Mouse (Mus musculus): ENCODE data around the gene Coro6. TPM values are rescaled to one million over a fixed set of nuclear protein-coding genes. Genes with fewer than 3 reads are reported as not detected.

Coro6 gene
- polyA plus RNA-seq, 1 experiment from 2014 or later, result 0.06 TPM

DNA sequence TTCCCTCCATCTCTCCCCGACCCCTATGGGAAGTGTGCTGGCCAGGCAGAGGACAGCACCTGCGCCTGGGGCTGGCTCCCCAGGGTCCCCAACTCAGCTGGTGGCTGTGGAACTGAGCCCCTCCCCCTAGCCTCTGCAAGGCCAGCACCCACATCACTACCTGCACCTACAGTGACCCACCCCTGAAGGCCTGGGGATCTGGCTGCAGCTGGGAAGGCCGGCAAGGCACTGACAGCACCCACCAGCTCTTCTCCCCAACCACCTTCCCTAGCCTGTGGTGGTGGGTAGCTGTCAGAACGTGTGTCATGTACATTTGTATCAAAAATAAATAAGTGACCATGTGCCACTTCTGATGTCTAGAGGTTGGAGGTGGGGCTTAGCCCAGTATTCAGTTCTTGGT, 45.2 kb downstream of the Coro6 start:
- Histone ChIP-seq H3K9ac (no peak overlapping the region), H3K9me3 (no peaks in the 10 kb centered on the region), H3K4me3 (replicated peaks) (no peak overlapping the region), H3K27me3 (replicated peaks) (no peaks in the 10 kb centered on the region), H3K4me2 (replicated peaks) (no peak overlapping the region), H3K36me3 (peaks cover 46% of the 10 kb centered on the region), H3K4me1 (replicated peaks) (peaks cover 28% of the 10 kb centered on the region), H3K27ac (no peak overlapping the region)
- no peak for ATAC-seq
- 77% methylated on average over 4 of the region's 4 CpGs for WGBS

DNA sequence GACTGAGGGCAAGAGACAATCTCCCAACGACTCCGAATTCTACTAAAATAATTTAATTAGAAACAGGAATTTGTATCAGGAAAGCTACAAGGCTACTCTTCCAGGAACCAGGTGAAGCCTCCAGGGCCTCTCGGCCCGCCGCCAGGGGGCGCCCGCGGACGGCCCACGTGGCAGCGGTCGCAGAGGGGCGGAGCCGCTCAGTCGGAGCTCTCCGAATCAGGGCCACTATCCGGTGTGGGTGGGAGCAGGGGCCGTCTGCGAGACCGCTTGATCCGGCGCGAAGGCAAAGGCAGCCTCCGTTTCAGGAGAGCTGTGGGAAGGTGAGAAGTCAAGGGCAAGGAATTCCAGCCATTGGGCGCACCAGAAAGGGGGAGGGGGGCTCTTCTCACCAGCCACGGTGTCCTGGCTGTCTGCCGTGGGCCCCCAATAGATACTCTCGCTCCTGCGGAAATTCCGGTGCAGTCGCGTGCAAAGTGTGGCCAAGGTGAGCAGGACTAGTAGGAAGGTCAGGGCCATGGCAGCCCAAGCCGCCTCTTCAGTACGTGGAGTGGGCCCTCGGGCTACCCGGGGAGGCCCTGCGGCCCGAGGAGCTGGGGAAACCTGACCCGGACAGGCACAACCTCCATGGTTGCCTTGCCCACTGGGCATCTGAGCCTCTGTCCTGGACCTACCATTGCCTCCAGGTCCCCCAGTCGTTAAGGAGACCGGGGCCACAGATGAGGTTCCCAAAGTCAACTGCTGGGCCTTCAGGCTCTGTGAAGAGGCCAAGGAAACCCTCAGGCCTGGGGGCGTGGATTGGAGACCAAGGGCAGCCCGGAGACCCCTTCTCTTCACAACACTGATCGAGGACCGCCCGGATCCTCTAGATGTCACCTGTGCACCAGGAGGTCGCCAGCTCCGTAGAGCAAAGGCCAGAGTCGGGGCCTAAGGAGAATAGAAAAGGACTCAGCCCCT, 46.1 kb downstream of the Coro6 start:
- ATAC-seq, result peak; percentile 33
- Histone ChIP-seq H3K4me3 (replicated peaks) (peak overlapping the region; percentile 32), H3K27ac (no peak overlapping the region), H3K4me1 (replicated peaks) (peaks cover 29% of the 10 kb centered on the region), H3K36me3 (peaks cover 39% of the 10 kb centered on the region), H3K4me2 (replicated peaks) (peak overlapping the region; percentile 78), H3K9me3 (no peaks in the 10 kb centered on the region), H3K27me3 (replicated peaks) (no peaks in the 10 kb centered on the region), H3K9ac (peak overlapping the region; percentile 39)
- WGBS, result 21% methylated on average over 49 of the region's 49 CpGs

DNA sequence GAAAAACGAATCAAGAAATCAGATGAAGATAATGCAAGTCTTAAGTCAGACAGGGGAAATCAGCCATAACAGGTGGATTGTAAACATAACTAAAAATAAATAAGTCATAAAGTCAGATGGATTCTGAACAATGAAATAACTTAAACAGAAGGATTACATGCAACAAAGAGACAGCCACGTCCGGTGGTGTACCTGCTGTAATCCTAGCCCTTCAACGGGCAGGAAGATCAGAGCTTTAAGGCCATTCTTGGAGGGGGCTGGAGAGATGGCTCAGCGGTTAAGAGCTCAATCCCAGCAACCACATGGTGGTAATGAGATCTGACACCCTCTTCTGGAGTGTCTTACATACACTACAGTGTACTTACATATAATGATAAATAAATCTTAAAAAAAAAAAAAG, 49.1 kb downstream of the Coro6 start:
- H3K36me3 ChIP-seq, result peaks cover 12% of the 10 kb centered on the region
- H3K27ac ChIP-seq, result no peak overlapping the region
- no peak for ATAC-seq
- no peak overlapping the region for H3K4me3 ChIP-seq (replicated peaks)
- H3K4me2 ChIP-seq (replicated peaks), result no peak overlapping the region
- H3K9me3 ChIP-seq, result no peaks in the 10 kb centered on the region
- 64% methylated on average over 5 of the region's 5 CpGs for WGBS
- no peak overlapping the region for H3K9ac ChIP-seq
- H3K4me1 ChIP-seq (replicated peaks), result peaks cover 47% of the 10 kb centered on the region
- H3K27me3 ChIP-seq (replicated peaks), result peaks cover 8% of the 10 kb centered on the region; the same call in 1 of the 2 replicates

DNA sequence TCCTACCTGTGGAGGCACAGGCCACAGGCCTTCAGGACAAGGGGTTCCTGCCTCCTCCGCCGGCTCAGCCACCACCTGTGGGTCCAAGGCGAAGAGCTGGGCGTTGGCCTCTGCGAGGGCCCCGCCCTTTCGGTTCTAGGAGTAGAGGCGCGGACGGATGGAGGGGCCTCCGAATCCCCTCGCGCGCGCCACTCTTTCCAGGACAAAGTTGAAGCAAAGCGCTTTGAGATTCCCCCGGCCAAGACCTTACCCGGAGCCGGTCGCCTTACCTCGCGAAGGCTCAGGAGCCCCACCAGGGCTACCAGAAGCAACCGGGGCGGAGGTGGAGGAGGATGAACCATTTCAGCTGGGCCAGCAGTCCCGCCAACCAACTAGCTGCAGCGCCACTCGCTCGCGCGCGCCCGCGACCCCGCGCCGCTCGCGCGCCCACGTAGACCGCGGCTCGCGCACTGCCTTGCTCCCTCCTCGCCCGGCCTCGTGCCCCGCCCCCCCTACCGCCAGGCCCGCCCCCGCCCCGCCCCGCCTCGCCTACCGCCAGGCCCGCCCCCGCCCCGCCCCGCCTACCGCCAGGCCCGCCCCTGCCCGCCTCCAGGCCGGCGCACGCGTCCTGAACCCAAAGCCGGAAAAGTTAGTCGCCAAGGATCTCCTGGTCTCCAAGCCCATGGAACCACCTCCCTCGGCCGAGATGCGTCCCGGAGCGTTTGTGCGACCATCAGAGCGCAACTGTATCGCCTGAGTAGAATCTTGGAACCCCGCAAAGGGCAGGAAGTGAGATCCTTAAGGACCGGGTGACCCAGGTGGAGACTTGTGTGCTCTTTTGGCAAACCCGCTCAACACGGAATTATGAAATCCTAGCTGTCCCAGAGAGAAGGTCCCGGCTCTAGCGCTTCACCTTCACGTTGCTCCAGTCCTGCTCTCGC, 50.9 kb downstream of the Coro6 start:
- under 1% methylated on average over 71 of the region's 84 CpGs for WGBS
- Histone ChIP-seq H3K36me3 (no peaks in the 10 kb centered on the region), H3K27ac (peak overlapping the region; percentile 79), H3K4me2 (replicated peaks) (peak overlapping the region; percentile 98), H3K4me1 (replicated peaks) (peaks cover 34% of the 10 kb centered on the region), H3K4me3 (replicated peaks) (peak overlapping the region; percentile 67), H3K9ac (peak overlapping the region; percentile 74), H3K27me3 (replicated peaks) (peaks cover 8% of the 10 kb centered on the region; the same call in 1 of the 2 replicates), H3K9me3 (no peaks in the 10 kb centered on the region)
- peak; percentile 80 for ATAC-seq

DNA sequence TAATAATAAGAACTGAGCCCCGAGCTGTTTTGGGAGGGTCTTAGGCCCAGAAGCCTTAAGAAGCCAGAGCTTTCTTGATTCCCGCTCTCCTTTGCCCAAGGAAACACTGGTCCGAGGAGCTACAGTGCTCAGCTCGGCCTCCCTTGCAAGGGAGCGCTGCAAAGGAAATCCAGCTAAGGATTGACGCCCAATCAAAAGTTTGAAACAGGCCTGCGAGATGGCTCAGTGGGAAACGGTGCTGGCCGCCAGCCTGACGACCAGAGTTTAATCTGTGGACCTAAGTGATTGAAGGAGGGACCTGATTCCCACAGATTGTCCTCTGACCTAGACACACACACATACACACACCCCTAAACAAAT, 51.6 kb downstream of the Coro6 start:
- Histone ChIP-seq H3K4me3 (replicated peaks) (peak overlapping the region; percentile 67), H3K4me2 (replicated peaks) (peak overlapping the region; percentile 98), H3K27ac (peak overlapping the region; percentile 45; the same call in 1 of the 2 replicates), H3K9ac (peak overlapping the region; percentile 48), H3K27me3 (replicated peaks) (peaks cover 8% of the 10 kb centered on the region; the same call in 1 of the 2 replicates), H3K9me3 (no peaks in the 10 kb centered on the region), H3K4me1 (replicated peaks) (peaks cover 30% of the 10 kb centered on the region), H3K36me3 (no peaks in the 10 kb centered on the region)
- 0 out of 2 replicates have a peak, but pooled peaks have one; percentile 1 for ATAC-seq
- 15% methylated on average over 10 of the region's 10 CpGs for WGBS

DNA sequence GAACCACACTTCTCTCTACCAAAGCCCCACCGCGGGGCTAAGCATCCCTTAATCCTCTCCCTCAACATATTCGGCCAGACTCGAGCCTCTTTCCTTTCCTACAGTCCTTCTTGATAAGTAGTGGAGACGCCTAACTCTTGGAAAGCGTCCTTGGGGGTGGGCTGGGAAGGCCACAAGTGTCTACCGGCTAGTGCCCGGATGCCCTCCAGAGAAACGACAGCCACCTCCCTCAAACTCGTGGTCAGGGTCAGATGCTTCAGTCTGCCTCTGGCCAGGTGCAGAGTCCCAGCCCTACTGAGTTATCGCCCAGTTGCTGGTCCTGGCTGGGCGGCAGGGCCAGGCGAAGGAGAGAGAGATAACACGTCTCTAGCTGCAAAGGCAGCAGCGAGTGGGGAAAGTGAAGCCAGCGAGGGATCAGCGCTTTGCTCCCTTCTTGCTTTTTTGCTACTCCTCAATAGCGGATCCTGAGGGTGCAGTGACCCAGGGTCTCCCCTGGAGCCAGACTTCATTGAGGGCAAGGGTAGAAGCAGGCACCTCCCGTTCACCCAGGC, 52.1 kb downstream of the Coro6 start:
- Histone ChIP-seq H3K36me3 (no peaks in the 10 kb centered on the region), H3K4me2 (replicated peaks) (peak overlapping the region; percentile 98), H3K9me3 (no peaks in the 10 kb centered on the region), H3K9ac (peak overlapping the region; percentile 62; the same call in 1 of the 2 replicates), H3K4me1 (replicated peaks) (peaks cover 30% of the 10 kb centered on the region), H3K4me3 (replicated peaks) (peak overlapping the region; percentile 51), H3K27ac (peak overlapping the region; percentile 29; the same call in 1 of the 2 replicates), H3K27me3 (replicated peaks) (peaks cover 8% of the 10 kb centered on the region; the same call in 1 of the 2 replicates)
- ATAC-seq, result no peak
- 16% methylated on average over 19 of the region's 19 CpGs for WGBS

DNA sequence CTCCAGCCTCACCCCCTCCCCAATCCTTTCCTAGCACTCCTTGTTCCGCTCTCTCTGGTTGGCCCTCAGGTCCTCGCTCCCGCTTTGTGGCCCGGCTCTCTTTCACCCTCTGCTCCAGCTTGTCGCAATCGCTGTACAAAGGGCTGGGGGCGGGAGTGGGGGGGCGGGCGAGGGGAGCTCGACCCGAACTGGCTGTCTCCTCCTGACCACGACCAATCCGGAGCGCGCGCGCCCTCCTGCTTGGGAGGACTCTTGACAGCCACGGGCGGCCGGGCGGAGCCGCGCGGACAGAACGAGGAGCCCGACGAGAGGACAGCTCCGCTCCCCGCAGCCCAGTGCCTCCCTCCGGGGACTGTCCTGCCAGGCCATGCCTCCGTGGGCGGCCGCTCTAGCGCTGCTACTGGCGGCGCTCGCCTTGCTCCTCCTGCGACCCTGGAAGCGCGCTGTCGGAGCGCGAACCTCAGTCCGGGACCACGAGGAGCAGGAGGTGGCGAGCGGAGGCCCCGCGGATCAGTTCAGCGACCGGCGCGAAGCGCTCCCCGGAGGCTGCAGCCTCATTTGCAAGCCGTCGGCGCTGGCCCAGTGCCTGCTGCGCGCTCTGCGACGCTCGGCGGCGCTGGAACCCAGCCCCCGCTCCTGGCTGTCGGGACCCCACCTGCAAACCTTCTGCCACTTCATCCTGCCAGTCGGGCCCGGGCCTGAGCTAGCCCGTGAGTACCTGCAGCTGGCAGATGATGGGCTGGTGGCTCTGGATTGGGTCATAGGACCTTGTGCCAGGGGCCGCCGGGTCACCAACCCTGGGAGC, 52.8 kb downstream of the Coro6 start, which contains the start of gene Abhd15:
TSS of gene Abhd15 (plus strand) at position 290 of the 805 bp plus-strand sequence.
- H3K4me2 ChIP-seq (replicated peaks), result peak within 1 kb of the TSS; percentile 98
- H3K36me3 ChIP-seq, result no peaks in the 10 kb centered on the region
- under 1% methylated on average over 72 of the region's 72 CpGs for WGBS
- H3K9me3 ChIP-seq, result no peaks in the 10 kb centered on the region
- peaks cover 30% of the 10 kb centered on the region for H3K4me1 ChIP-seq (replicated peaks)
- peak within 1 kb of the TSS; percentile 29 for H3K27ac ChIP-seq
- ATAC-seq, result peak; percentile 50
- peak within 1 kb of the TSS; percentile 62 for H3K9ac ChIP-seq
- peak within 1 kb of the TSS; percentile 51 for H3K4me3 ChIP-seq (replicated peaks)
- peaks cover 8% of the 10 kb centered on the region; the same call in 1 of the 2 replicates for H3K27me3 ChIP-seq (replicated peaks)

DNA sequence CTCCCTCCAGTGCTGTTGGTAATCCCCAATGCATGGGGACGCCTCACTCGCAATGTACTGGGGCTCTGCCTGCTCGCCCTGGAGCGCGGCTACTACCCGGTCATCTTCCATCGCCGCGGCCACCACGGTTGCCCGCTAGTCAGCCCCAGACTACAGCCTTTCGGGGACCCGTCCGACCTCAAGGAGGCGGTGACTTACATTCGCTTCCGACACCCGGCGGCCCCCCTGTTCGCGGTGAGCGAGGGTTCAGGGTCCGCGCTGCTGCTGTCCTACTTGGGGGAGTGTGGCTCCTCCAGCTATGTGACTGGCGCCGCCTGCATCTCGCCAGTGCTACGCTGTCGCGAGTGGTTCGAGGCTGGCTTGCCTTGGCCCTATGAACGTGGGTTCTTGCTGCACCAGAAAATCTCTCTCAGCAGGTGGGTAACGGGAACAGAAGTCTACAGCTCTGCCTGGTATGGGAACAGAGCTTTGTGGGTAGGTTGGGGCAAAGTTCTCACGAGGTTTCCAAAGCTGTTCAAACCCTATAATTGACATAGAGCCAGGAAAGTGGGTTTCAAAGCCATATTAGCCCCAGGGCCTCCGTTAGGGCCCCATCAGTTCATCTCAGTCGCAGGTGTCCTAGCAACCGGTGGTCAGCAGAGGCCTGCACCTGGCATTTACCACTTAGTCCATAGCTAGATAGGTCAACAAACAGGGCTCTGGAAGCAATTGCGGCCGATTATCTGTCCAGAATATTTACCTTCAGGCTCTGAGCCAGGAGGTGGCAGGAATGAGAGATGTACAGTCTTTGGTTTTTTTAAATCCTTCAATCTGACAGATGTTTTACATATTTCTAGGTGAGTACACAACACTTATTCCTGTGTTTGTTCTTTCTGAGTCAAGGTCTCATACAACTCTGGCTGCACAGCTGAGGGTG, 53.7 kb downstream of the Coro6 start, which contains the start of gene Trp53i13:
TSS of gene Trp53i13 (minus strand) at position 344 of the 916 bp plus-strand sequence.
- peak within 1 kb of the TSS; percentile 62 for H3K9ac ChIP-seq
- H3K4me2 ChIP-seq (replicated peaks), result peak within 1 kb of the TSS; percentile 98
- peaks cover 8% of the 10 kb centered on the region; the same call in 1 of the 2 replicates for H3K27me3 ChIP-seq (replicated peaks)
- H3K9me3 ChIP-seq, result no peaks in the 10 kb centered on the region
- no peak for ATAC-seq
- H3K36me3 ChIP-seq, result no peaks in the 10 kb centered on the region
- 9% methylated on average over 39 of the region's 39 CpGs for WGBS
- peaks cover 30% of the 10 kb centered on the region for H3K4me1 ChIP-seq (replicated peaks)
- H3K27ac ChIP-seq, result peak within 1 kb of the TSS; percentile 29; the same call in 1 of the 2 replicates
- peak within 1 kb of the TSS; percentile 51 for H3K4me3 ChIP-seq (replicated peaks)

DNA sequence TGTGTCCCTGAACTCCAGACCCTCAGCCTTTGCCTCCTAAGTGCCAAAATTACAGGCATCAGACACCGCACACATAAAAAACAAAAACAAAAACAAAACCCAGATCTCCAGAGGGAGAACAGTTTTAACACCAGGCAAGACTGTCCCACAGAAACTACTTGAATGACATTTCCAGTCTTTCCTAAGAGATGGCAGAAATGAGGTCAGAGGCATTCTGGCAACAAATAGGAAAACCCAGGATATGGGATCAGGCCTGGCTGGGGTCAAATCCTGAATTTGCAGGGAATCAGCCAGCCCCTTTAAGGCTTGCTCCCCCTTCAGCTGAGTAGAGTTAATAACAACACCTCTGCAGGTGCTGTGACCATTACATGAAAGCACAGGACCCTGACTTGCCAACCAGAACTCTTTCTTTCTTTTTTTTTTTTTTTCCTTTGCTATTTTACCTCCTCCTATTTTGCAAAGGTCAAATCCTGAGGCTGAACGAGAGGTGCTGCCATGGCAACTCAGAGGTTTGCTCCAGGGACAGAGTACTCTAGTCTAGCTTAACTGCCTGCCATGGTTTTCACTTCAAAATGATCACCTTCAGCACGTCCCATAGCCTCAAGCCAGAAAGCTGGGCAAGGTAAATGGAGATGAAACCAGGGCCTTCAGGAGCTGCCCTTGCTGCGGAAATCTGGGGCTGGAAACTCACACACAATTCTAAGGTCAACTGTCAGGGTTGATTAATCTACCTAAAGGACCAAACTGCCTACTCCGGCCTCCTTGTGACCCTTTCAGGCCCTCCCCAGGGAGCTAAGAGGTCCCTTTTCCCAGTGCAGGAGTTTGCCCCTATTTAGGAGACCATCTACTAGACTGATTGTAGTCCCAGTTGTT, 54.6 kb downstream of the Coro6 start:
- H3K27ac ChIP-seq, result no peak overlapping the region
- ATAC-seq, result no peak
- no peak overlapping the region for H3K4me2 ChIP-seq (replicated peaks)
- H3K9me3 ChIP-seq, result no peaks in the 10 kb centered on the region
- no peak overlapping the region for H3K9ac ChIP-seq
- H3K27me3 ChIP-seq (replicated peaks), result peaks cover 8% of the 10 kb centered on the region; the same call in 1 of the 2 replicates
- H3K4me3 ChIP-seq (replicated peaks), result no peak overlapping the region
- WGBS, result 67% methylated on average over 5 of the region's 5 CpGs
- H3K4me1 ChIP-seq (replicated peaks), result peaks cover 30% of the 10 kb centered on the region
- no peaks in the 10 kb centered on the region for H3K36me3 ChIP-seq

Data from intestine, embryonic 15.5 days (tissue).